Mouse (Mus musculus) E14TG2a.4 (cell line): ENCODE measurements around the gene Ulk2.

ENCODE experiments used
- CTCF ChIP-seq: conservative IDR thresholded peaks from 2 replicates; pipeline ENCODE4 v1.5.1; 2014; ENCODE audit warnings: low read length
- POU5F1 ChIP-seq: IDR thresholded peaks from 2 replicates; pipeline ENCODE4 v1.6.1; 2014; ENCODE audit warnings: low read length, borderline replicate concordance

DNA sequence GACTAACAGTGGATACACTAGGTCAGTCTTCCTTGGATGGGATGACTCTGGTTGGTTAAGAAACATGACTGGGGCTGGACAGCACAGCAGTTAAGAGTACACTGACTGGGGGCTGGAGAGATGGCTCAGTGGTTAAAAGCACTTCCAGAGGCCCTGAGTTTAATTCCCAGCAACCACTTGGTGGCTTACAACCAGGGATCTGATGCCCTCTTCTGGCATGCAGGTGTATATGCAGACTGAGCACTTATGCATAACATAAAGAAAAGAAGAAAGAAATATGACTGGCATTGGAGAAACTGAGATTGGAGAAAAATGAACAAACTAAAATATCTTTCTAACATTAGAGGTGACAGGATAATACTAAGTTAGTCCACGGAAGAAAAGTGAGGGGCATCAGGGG is 114.4 kb downstream of the Ulk2 start:
- TF ChIP-seq POU5F1, result no peak
- TF ChIP-seq CTCF, result peak; percentile 53
